Mouse (Mus musculus) hindbrain, embryonic 14.5 days (tissue): ENCODE data around the gene Mad2l1bp. TPM values are rescaled to one million over a fixed set of nuclear protein-coding genes. Genes with fewer than 3 reads are reported as not detected.
A peak's percentile ranks its signal among the peaks of the same experiment; 100 is the strongest.

ENCODE experiments used
- ATAC-seq: fragments of 200-750 bp; cut with Nextera tagmentation; 2 replicates; pipeline ENCODE4 v1.8.0; 2017; ENCODE audit warnings: moderate number of reproducible peaks, mild to moderate bottlenecking, moderate TSS enrichment, moderate library complexity; ENCODE audit not compliant: low FRiP score
- DNase-seq: peaks from one replicate; pipeline ENCODE4 v3.0.0-alpha.2; 2015; ENCODE audit warnings: low spot score
- H3K27ac ChIP-seq: fragments of 300-500 bp; sonication (generic); 2 replicates; pipeline ENCODE4 v1.5.1; 2014; ENCODE audit warnings: mild to moderate bottlenecking, moderate library complexity
- H3K27me3 ChIP-seq: fragments of 300-500 bp; sonication (generic); 2 replicates; pipeline ENCODE4 v1.6.1; 2014; ENCODE audit warnings: mild to moderate bottlenecking, low read length, mixed read lengths; ENCODE audit not compliant: control insufficient read depth, insufficient read depth
- H3K36me3 ChIP-seq: fragments of 300-500 bp; sonication (generic); replicated peaks from 2 replicates; pipeline ENCODE4 v1.6.1; 2014; ENCODE audit not compliant: control insufficient read depth, insufficient read depth
- H3K4me1 ChIP-seq: fragments of 300-500 bp; sonication (generic); replicated peaks from 2 replicates; pipeline ENCODE4 v1.6.1; 2014; ENCODE audit warnings: antibody characterized with exemption, low read length, mixed read lengths; ENCODE audit not compliant: control insufficient read depth, insufficient read depth
- H3K4me2 ChIP-seq: fragments of 300-500 bp; sonication (generic); replicated peaks from 2 replicates; pipeline ENCODE4 v1.6.1; 2014; ENCODE audit warnings: mild to moderate bottlenecking, moderate library complexity
- H3K4me3 ChIP-seq: fragments of 300-500 bp; sonication (generic); replicated peaks from 2 replicates; pipeline ENCODE4 v1.5.1; 2014; ENCODE audit warnings: mild to moderate bottlenecking, low read length
- H3K9ac ChIP-seq: fragments of 300-500 bp; sonication (generic); 2 replicates; pipeline ENCODE4 v1.6.1; 2014
- H3K9me3 ChIP-seq: fragments of 300-500 bp; sonication (generic); 2 replicates; pipeline ENCODE4 v1.6.1; 2016; ENCODE audit warnings: low read length; ENCODE audit not compliant: control insufficient read depth
- WGBS: fragments of 180-500 bp; shearing (Covaris S2); extraction: QIAGEN DNeasy Blood & Tissue Kit; methylation state at CpG from one replicate; pipeline ENCODE4 v1.1.7; 2014; 5-methylcytosine and 5-hydroxymethylcytosine counted together
- polyA plus RNA-seq: library from polyadenylated mRNA; unstranded; fragments of >200 nt; fragmentation: Nextera tagmentation; extraction: Ambion mirVana; gene quantifications from 2 replicates; pipeline ENCODE4 v1.2.1, GENCODE M21; 2014

Gene Mad2l1bp
- polyA plus RNA-seq, result 19.6 and 21.9 TPM in 2 replicates

GRCm38 (mm10) chr17:46152847-46153782 lies at the start of gene Mad2l1bp:
TSS of gene Mad2l1bp (minus strand) at chr17:46153553.
- WGBS, result 10% methylated on average over 33 of the region's 33 CpGs
- peak within 1 kb of the TSS; percentile 44 for H3K27ac ChIP-seq

GRCm38 (mm10) chr17:46203078-46203477 lies 49.7 kb upstream of the Mad2l1bp start:
- DNase-seq, result no peak
- Histone ChIP-seq H3K27ac (peak overlapping the region; percentile 72), H3K36me3 (peaks cover 47% of the 10 kb centered on the region), H3K4me3 (peak overlapping the region; percentile 94), H3K9ac (peak overlapping the region; percentile 72), H3K27me3 (no peaks in the 10 kb centered on the region), H3K9me3 (no peaks in the 10 kb centered on the region), H3K4me2 (peak overlapping the region; percentile 97), H3K4me1 (peaks cover 20% of the 10 kb centered on the region)
- 0% methylated on average over 20 of the region's 20 CpGs for WGBS
- 0 out of 2 replicates have a peak, but pooled peaks have one; percentile 15 for ATAC-seq

More at GRCm38 (mm10) chr17:46152847-46153782, at the start of gene Mad2l1bp:
- DNase-seq (peak; percentile 82), ATAC-seq (peak; percentile 91)
- Histone ChIP-seq H3K4me1 (peaks cover 8% of the 10 kb centered on the region), H3K4me3 (peak within 1 kb of the TSS; percentile 57), H3K9me3 (no peaks in the 10 kb centered on the region), H3K9ac (peak within 1 kb of the TSS; percentile 78), H3K36me3 (peaks cover 9% of the 10 kb centered on the region), H3K27me3 (no peaks in the 10 kb centered on the region), H3K4me2 (peak within 1 kb of the TSS; percentile 95)

- DNase-seq (peak; percentile 98), ATAC-seq (peak; percentile 96)
- peaks cover 47% of the 10 kb centered on the region for H3K36me3 ChIP-seq
- H3K9ac ChIP-seq, result peak within 1 kb of the TSS; percentile 72
- no peaks in the 10 kb centered on the region for H3K27me3 ChIP-seq
- no peaks in the 10 kb centered on the region for H3K9me3 ChIP-seq
- peak within 1 kb of the TSS; percentile 72 for H3K27ac ChIP-seq
- H3K4me1 ChIP-seq, result peaks cover 20% of the 10 kb centered on the region
- peak within 1 kb of the TSS; percentile 94 for H3K4me3 ChIP-seq
- peak within 1 kb of the TSS; percentile 97 for H3K4me2 ChIP-seq
- 1% methylated on average over 66 of the region's 66 CpGs for WGBS
Measured at GRCm38 (mm10) chr17:46202421-46203071, 49.2 kb upstream of the Mad2l1bp start, which contains the start of the genes Polh and Xpo5. TSS of gene Polh (minus strand) at chr17:46202645. TSS of gene Xpo5 (plus strand) at chr17:46202782.

- DNase-seq (no peak), ATAC-seq (no peak)
- Histone ChIP-seq H3K27ac (no peak overlapping the region), H3K4me3 (peak overlapping the region; percentile 94), H3K9ac (peak overlapping the region; percentile 72), H3K27me3 (no peaks in the 10 kb centered on the region), H3K36me3 (peaks cover 47% of the 10 kb centered on the region), H3K4me1 (peaks cover 20% of the 10 kb centered on the region), H3K4me2 (peak overlapping the region; percentile 97), H3K9me3 (no peaks in the 10 kb centered on the region)
- WGBS, result 68% methylated on average over 6 of the region's 6 CpGs
Measured at GRCm38 (mm10) chr17:46201151-46201550, 47.8 kb upstream of the Mad2l1bp start.

GRCm38 (mm10) chr17:46188829-46189228 lies 35.5 kb upstream of the Mad2l1bp start:
- H3K36me3 ChIP-seq, result peaks cover 88% of the 10 kb centered on the region
- DNase-seq, result no peak
- 88% methylated on average over 2 of the region's 2 CpGs for WGBS
- H3K9me3 ChIP-seq, result no peaks in the 10 kb centered on the region
- H3K9ac ChIP-seq, result no peak overlapping the region
- no peaks in the 10 kb centered on the region for H3K4me1 ChIP-seq
- no peak for ATAC-seq
- H3K27me3 ChIP-seq, result no peaks in the 10 kb centered on the region
- H3K4me2 ChIP-seq, result no peak overlapping the region
- H3K27ac ChIP-seq, result no peak overlapping the region
- H3K4me3 ChIP-seq, result no peak overlapping the region

- Histone ChIP-seq H3K4me3 (no peak overlapping the region), H3K27ac (no peak overlapping the region), H3K9ac (no peak overlapping the region), H3K4me1 (no peaks in the 10 kb centered on the region), H3K27me3 (no peaks in the 10 kb centered on the region), H3K9me3 (no peaks in the 10 kb centered on the region), H3K4me2 (no peak overlapping the region), H3K36me3 (peaks cover 97% of the 10 kb centered on the region)
- ATAC-seq (no peak), DNase-seq (no peak)
- 87% methylated on average over 4 of the region's 4 CpGs for WGBS
Measured at GRCm38 (mm10) chr17:46182273-46182672, 28.9 kb upstream of the Mad2l1bp start.

- no peaks in the 10 kb centered on the region for H3K4me1 ChIP-seq
- 85% methylated on average over 3 of the region's 3 CpGs for WGBS
Measured at GRCm38 (mm10) chr17:46170538-46170937, 17.2 kb upstream of the Mad2l1bp start.

GRCm38 (mm10) chr17:46168768-46169167 lies 15.4 kb upstream of the Mad2l1bp start:
- no peaks in the 10 kb centered on the region for H3K4me1 ChIP-seq
- DNase-seq (no peak), ATAC-seq (no peak)
- H3K36me3 ChIP-seq, result peaks cover 90% of the 10 kb centered on the region
- H3K9ac ChIP-seq, result no peak overlapping the region
- no peak overlapping the region for H3K4me2 ChIP-seq
- no peaks in the 10 kb centered on the region for H3K9me3 ChIP-seq
- 90% methylated on average over 5 of the region's 5 CpGs for WGBS
- no peaks in the 10 kb centered on the region for H3K27me3 ChIP-seq
- no peak overlapping the region for H3K27ac ChIP-seq
- H3K4me3 ChIP-seq, result no peak overlapping the region

More at GRCm38 (mm10) chr17:46170538-46170937, 17.2 kb upstream of the Mad2l1bp start:
- DNase-seq, result peak; percentile 68
- Histone ChIP-seq H3K36me3 (peaks cover 82% of the 10 kb centered on the region), H3K27me3 (no peaks in the 10 kb centered on the region), H3K9ac (no peak overlapping the region), H3K27ac (no peak overlapping the region), H3K9me3 (no peaks in the 10 kb centered on the region), H3K4me2 (no peak overlapping the region), H3K4me3 (no peak overlapping the region)
- no peak for ATAC-seq

GRCm38 (mm10) chr17:46168318-46168717 lies 15.0 kb upstream of the Mad2l1bp start:
- ATAC-seq, result no peak
- Histone ChIP-seq H3K36me3 (peaks cover 90% of the 10 kb centered on the region), H3K27me3 (no peaks in the 10 kb centered on the region), H3K4me1 (no peaks in the 10 kb centered on the region), H3K9me3 (no peaks in the 10 kb centered on the region), H3K4me2 (no peak overlapping the region), H3K27ac (no peak overlapping the region), H3K9ac (no peak overlapping the region), H3K4me3 (no peak overlapping the region)
- DNase-seq, result no peak
- WGBS, result 53% methylated on average over 5 of the region's 5 CpGs
